Mouse (Mus musculus) E14TG2a.4 (cell line): ENCODE measurements around the gene Lekr1.

Source experiments
- CTCF ChIP-seq: conservative IDR thresholded peaks from 2 replicates; pipeline ENCODE4 v1.5.1; 2014; ENCODE audit warnings: low read length
- POU5F1 ChIP-seq: IDR thresholded peaks from 2 replicates; pipeline ENCODE4 v1.6.1; 2014; ENCODE audit warnings: low read length, borderline replicate concordance

DNA sequence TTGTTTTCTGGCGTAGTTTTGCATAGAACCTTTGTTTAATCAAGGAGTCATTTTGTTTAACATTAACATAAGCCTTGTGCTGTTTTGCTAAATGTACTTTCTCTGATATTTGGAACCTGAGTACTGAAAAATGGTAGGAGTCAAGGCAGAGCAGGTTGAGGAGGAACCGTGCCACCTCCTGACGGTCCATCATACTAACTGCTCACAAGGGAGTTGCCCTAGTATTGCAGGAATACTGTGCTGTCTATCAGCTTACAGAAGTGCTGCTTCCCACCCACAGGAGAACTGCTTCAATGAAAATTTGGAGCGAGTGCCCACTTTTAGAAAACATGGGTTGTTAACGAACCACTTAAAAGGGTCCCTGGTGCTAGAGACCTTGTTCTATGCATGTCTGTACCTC is 109.1 kb downstream of the Lekr1 start:
- TF ChIP-seq CTCF = no peak
- TF ChIP-seq POU5F1 = no peak
